Mouse (Mus musculus) cortical plate, adult 2 months (tissue): ENCODE results near the gene Rhob.

Experiments used
- CTCF ChIP-seq: fragments of 200-500 bp; IDR thresholded peaks from 2 replicates; pipeline ENCODE4 v1.5.1; 2011; ENCODE audit warnings: mild to moderate bottlenecking, control low read depth, low read length; ENCODE audit not compliant: insufficient read depth; ENCODE audit errors: extremely low read depth
- POLR2A ChIP-seq: fragments of 200-500 bp; IDR thresholded peaks from 2 replicates; pipeline ENCODE4 v1.6.1; 2011; ENCODE audit warnings: mild to moderate bottlenecking, low read length, control low read depth; ENCODE audit not compliant: insufficient read depth; ENCODE audit errors: extremely low read depth

- TF ChIP-seq POLR2A (no peak), CTCF (no peak)
Measured at GRCm38 (mm10) chr12:8489098-8489497, 10.7 kb downstream of the Rhob start.
